Mouse (Mus musculus) embryonic facial prominence, embryonic 15.5 days (tissue): ENCODE data around the gene Trp53rkb. TPM values are rescaled to one million over a fixed set of nuclear protein-coding genes. Genes with fewer than 3 reads are reported as not detected.

Source experiments
- ATAC-seq: fragments of 200-750 bp; cut with Nextera tagmentation; 2 replicates; pipeline ENCODE4 v1.8.0; 2017; ENCODE audit warnings: low read depth, moderate TSS enrichment; ENCODE audit not compliant: insufficient number of reproducible peaks, low FRiP score, low TSS enrichment
- H3K27ac ChIP-seq: fragments of 300-500 bp; sonication (generic); replicated peaks from 2 replicates; pipeline ENCODE4 v1.5.1; 2015; ENCODE audit warnings: mild to moderate bottlenecking, inconsistent platforms
- H3K27me3 ChIP-seq: fragments of 300-500 bp; sonication (generic); 2 replicates; pipeline ENCODE4 v1.6.1; 2015; ENCODE audit warnings: inconsistent platforms
- H3K36me3 ChIP-seq: fragments of 300-500 bp; sonication (generic); 2 replicates; pipeline ENCODE4 v1.6.1; 2015; ENCODE audit warnings: mild to moderate bottlenecking, inconsistent platforms
- H3K4me1 ChIP-seq: fragments of 300-500 bp; sonication (generic); 2 replicates; pipeline ENCODE4 v1.6.1; 2015; ENCODE audit warnings: inconsistent platforms
- H3K4me2 ChIP-seq: fragments of 300-500 bp; sonication (generic); replicated peaks from 2 replicates; pipeline ENCODE4 v1.6.1; 2015; ENCODE audit warnings: mild to moderate bottlenecking, inconsistent platforms
- H3K4me3 ChIP-seq: fragments of 300-500 bp; sonication (generic); replicated peaks from 2 replicates; pipeline ENCODE4 v1.5.1; 2015; ENCODE audit warnings: mild to moderate bottlenecking, inconsistent platforms
- H3K9ac ChIP-seq: fragments of 300-500 bp; sonication (generic); 2 replicates; pipeline ENCODE4 v1.6.1; 2015; ENCODE audit warnings: inconsistent platforms
- H3K9me3 ChIP-seq: fragments of 300-500 bp; sonication (generic); replicated peaks from 2 replicates; pipeline ENCODE4 v1.6.1; 2016; ENCODE audit warnings: inconsistent platforms
- WGBS: fragments of 180-500 bp; shearing (Covaris S2); methylation state at CpG from one replicate; pipeline ENCODE4 v1.1.7; 2015; 5-methylcytosine and 5-hydroxymethylcytosine counted together
- polyA plus RNA-seq: library from polyadenylated mRNA; unstranded; fragments of >200 nt; fragmentation: Nextera tagmentation; extraction: Ambion mirVana; gene quantifications from 2 replicates; pipeline ENCODE4 v1.2.1, GENCODE M21; 2015

Gene Trp53rkb
- polyA plus RNA-seq, 1 experiment from 2014 or later = 7.2 TPM

DNA sequence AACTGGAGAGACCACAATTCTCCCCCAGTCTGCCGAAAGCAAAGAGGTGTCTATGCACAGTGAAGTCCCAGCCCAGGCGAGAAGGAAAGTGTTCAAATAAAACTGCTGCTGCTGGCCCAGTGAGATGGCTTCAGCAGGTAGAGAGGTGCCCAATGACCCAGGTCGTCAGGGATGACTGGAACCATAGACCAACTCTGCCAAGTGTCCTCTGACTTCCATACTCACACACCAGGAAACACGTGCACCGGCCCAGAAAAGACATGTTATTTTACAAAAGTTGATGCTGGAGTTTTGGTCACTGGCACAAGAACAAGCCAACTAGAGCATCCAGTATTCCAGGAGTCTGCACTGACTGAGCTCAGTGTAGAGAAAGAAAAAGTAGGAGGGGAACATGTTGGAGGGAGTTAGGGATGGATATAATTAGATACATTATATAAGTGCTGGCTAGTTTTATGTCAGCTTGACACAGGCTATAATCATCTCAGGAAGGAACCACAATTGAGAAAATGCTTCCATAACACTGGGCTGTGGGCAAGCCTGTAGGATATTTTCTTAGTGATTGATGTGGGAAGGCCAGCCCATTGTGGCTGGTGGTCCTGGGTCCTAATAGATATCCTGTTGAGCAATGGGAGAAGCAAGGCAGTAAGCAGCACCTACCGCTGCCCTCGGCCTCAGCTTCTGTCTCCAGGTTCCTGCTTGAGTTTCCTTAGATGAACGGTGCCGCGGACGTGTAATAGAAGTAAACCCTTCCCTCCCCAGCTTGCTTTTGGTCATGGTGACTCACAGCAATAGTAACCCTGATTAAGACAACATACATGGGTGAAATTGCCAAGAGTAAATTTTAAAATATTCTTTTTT is 7.5 kb downstream of the Trp53rkb start:
- ATAC-seq = peak; percentile 53; the same call in 1 of the 2 replicates
- 73% methylated on average over 11 of the region's 11 CpGs for WGBS
- H3K4me2 ChIP-seq = no peak overlapping the region
- H3K4me1 ChIP-seq = peaks cover under 1% of the 10 kb centered on the region; the same call in 1 of the 2 replicates
- H3K36me3 ChIP-seq = peaks cover 28% of the 10 kb centered on the region
- H3K27me3 ChIP-seq = no peaks in the 10 kb centered on the region
- H3K9ac ChIP-seq = no peak overlapping the region
- no peaks in the 10 kb centered on the region for H3K9me3 ChIP-seq
- H3K4me3 ChIP-seq = no peak overlapping the region
- no peak overlapping the region for H3K27ac ChIP-seq

DNA sequence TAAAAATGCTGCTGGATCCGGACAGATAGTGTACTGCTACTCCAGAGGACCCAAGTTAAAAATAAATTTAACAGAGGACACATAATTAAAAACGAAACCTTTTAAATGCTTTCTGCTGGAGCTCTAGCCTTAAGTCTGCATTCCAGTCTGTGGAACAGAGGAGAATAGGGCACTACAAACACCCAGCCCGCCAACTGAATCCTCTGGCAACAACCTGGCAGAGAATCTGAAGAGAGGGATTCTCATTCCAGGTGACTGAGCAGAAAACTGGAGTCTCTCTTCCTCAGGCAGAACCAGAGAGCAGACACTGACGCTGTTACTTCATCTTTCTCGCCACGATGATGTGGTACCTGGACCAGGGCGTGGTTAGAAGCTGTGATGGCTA is 8.1 kb downstream of the Trp53rkb start:
- 81% methylated on average over 7 of the region's 7 CpGs for WGBS
- Histone ChIP-seq H3K27ac (no peak overlapping the region), H3K4me1 (no peaks in the 10 kb centered on the region), H3K4me2 (no peak overlapping the region), H3K36me3 (peaks cover 28% of the 10 kb centered on the region), H3K9ac (no peak overlapping the region), H3K4me3 (no peak overlapping the region), H3K27me3 (no peaks in the 10 kb centered on the region), H3K9me3 (no peaks in the 10 kb centered on the region)
- ATAC-seq = no peak

DNA sequence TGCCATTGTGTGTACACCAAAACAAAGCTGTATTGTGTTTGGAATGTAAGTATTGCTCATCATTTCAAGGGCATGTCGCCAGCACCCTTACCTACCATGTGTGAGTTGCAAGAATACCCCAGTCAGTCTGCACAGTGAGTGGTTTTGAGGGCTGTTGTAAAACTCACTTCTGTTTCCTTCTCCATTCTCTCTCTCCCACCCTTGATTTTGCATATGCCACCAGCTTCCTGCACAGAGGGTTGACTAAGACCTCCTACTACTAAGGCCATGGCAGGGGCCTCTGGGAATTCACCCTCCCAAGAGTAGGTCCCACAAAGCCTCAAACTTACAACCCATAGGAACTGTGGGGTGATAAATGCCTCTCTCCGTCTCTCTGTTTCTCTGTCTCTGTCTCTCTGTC is 9.1 kb downstream of the Trp53rkb start:
- Histone ChIP-seq H3K4me3 (no peak overlapping the region), H3K9ac (no peak overlapping the region), H3K27ac (no peak overlapping the region), H3K9me3 (no peaks in the 10 kb centered on the region), H3K4me2 (no peak overlapping the region), H3K27me3 (no peaks in the 10 kb centered on the region), H3K4me1 (peaks cover 6% of the 10 kb centered on the region), H3K36me3 (peaks cover 22% of the 10 kb centered on the region)
- no peak for ATAC-seq
- WGBS = 72% methylated on average over 2 of the region's 2 CpGs

DNA sequence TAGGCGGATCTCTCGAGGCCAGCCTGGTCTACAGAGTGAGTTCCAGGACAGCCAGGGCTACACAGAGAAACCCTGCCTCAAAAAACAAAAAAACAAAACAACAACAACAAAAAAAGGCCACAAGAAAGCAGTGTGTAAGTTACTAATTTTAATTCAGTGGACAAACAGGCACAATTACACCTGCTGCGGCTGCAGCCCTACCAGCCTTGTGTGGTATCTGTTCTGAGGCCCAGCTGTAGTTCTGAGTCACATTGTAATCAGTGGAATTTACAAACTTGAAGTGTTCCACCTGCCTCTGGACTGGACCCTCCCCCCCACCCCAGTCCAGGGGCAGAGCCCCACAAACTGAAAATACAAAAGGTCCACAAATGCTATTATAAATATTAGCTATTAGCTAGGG is 11.0 kb downstream of the Trp53rkb start:
- no peak for ATAC-seq
- H3K4me3 ChIP-seq = no peak overlapping the region
- peaks cover 13% of the 10 kb centered on the region for H3K4me1 ChIP-seq
- H3K9me3 ChIP-seq = no peaks in the 10 kb centered on the region
- H3K4me2 ChIP-seq = no peak overlapping the region
- no peaks in the 10 kb centered on the region for H3K27me3 ChIP-seq
- H3K27ac ChIP-seq = no peak overlapping the region
- H3K36me3 ChIP-seq = 0 out of 2 replicates have a peak, but pooled peaks cover 3% of the 10 kb centered on the region
- no peak overlapping the region for H3K9ac ChIP-seq
- WGBS = 87% methylated on average over 3 of the region's 3 CpGs

DNA sequence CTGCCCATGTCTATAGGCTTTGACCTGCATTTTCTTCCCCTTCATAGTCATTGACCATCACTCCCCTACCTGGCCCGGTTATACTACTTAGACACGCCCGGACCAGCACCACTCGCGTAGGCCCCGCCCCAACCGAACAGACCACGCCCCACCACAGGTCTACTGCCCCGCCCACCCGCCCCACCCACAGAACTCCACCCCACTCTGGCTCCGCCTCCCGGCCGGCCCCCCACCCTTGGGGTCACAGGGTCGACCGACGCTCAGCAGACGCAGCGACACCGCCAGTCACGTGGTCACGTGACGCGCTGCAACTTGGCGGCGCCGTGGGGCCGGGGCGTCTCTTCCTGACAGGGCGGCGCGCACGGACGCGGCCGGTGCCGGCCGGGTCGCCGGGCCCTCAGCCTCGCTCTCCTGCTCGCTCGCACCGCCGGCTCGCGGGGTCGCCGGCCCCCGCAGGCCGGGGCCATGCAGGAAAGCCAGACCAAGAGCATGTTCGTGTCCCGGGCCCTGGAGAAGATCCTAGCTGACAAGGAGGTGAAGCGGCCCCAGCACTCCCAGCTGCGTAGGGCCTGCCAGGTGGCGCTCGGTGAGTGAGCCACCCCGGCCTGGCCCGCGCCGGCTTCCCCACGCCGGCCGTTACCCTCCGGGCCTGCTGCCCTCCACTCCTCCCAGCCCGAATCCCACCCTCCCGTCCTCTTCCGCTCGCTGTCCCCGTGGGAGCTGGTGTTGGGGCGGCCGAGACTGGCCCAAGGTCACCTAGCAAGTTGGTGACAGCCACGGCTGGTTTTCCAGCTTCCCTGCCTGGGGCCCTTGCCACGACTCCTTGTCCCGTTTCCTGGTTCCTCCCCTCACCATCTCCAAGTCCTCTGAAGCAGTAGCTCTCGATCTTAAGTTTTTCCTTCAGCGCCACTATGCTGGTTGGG is 13.2 kb downstream of the Trp53rkb start, which contains the start of gene Arfgef2:
Gene Arfgef2, plus strand, starts transcription at position 339 of the 923 bp plus-strand sequence.
- H3K9ac ChIP-seq = peak within 1 kb of the TSS; percentile 62
- H3K27me3 ChIP-seq = no peaks in the 10 kb centered on the region
- under 1% methylated on average over 74 of the region's 76 CpGs for WGBS
- no peaks in the 10 kb centered on the region for H3K9me3 ChIP-seq
- H3K27ac ChIP-seq = peak within 1 kb of the TSS; percentile 81
- peak within 1 kb of the TSS; percentile 88 for H3K4me3 ChIP-seq
- H3K4me2 ChIP-seq = peak within 1 kb of the TSS; percentile 89
- ATAC-seq = peak; percentile 86
- H3K36me3 ChIP-seq = no peaks in the 10 kb centered on the region
- H3K4me1 ChIP-seq = peaks cover 13% of the 10 kb centered on the region

DNA sequence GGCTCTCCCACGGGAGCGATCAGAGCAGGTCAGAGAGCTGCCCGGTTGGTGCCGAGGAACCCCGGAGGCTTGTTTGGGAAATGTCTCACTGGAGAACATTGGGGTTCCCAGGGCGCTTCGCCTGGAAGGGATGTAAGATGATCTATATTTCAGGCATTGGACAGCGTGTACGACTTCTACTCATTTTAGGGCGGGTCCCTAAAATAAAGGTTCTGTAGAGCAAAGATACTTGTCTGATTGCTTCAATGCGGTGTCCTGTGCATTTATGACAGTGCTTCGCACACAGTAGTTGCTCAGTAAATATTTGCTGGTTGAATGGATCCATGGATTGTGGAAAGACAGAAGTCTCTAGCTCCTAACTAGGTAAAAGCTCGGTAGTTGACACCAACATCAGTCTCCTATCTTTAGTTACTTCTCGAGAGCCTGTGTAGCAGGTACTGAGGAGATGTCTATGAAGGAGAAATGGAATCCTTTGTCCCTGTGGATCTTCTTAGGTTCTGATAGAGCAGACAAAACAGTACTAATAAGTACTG is 13.9 kb downstream of the Trp53rkb start:
- H3K4me1 ChIP-seq = peaks cover 13% of the 10 kb centered on the region
- H3K4me2 ChIP-seq = peak overlapping the region; percentile 89
- ATAC-seq = no peak

DNA sequence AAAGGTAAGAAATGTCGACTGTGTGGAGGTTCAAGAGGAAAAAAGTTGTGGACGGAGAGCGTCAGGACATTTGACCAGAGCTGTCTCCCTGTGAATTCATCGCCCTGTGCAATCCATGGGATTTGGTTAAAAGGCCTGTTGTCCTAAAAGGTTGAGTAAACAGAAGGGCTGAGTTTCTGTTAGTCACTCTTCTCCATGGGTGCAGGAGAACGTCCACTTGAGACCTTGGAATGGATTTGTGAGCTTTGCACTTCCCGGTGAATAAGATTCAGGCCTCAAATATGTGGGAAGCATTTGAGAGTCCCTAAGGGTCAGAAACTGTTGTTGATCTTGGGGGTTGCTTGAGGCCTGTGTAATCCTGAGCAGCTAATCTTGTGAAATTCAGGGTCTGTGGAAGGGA is 14.5 kb downstream of the Trp53rkb start:
- H3K4me1 ChIP-seq = peaks cover 13% of the 10 kb centered on the region
- no peaks in the 10 kb centered on the region for H3K36me3 ChIP-seq
- H3K4me3 ChIP-seq = peak overlapping the region; percentile 88; the same call in 1 of the 2 replicates
- H3K27ac ChIP-seq = no peak overlapping the region
- ATAC-seq = no peak
- no peaks in the 10 kb centered on the region for H3K9me3 ChIP-seq
- no peak overlapping the region for H3K9ac ChIP-seq
- H3K4me2 ChIP-seq = peak overlapping the region; percentile 89
- WGBS = 80% methylated on average over 6 of the region's 6 CpGs
- no peaks in the 10 kb centered on the region for H3K27me3 ChIP-seq

More for the DNA sequence above, 13.9 kb downstream of the Trp53rkb start:
- Histone ChIP-seq H3K27ac (peak overlapping the region; percentile 81; the same call in 1 of the 2 replicates), H3K9me3 (no peaks in the 10 kb centered on the region), H3K36me3 (no peaks in the 10 kb centered on the region), H3K4me3 (peak overlapping the region; percentile 88), H3K9ac (peak overlapping the region; percentile 62), H3K27me3 (no peaks in the 10 kb centered on the region)
- WGBS = 19% methylated on average over 14 of the region's 14 CpGs

DNA sequence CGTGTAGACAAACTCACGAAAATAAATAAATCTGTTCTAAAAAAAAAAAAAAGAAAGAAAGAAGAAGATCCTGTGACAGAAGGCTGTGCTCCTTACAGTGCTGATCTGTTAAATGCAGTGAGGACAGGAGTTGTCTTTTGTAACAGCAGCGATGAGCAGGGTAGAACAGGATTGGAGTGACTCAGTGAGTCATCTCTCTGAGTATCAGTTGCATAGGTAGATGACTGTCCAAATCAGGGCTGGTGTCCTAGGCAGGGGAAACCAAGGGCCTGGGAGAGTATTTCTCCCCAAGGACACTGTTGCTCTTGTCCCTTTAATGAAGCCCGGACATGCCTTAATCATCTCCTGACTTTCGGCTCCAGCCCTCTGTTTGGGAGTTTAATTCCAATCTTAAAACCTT is 17.2 kb downstream of the Trp53rkb start:
- Histone ChIP-seq H3K27ac (no peak overlapping the region), H3K4me1 (peaks cover 13% of the 10 kb centered on the region), H3K4me3 (no peak overlapping the region), H3K36me3 (no peaks in the 10 kb centered on the region), H3K27me3 (no peaks in the 10 kb centered on the region), H3K9me3 (no peaks in the 10 kb centered on the region), H3K4me2 (no peak overlapping the region), H3K9ac (no peak overlapping the region)
- 80% methylated on average over 5 of the region's 5 CpGs for WGBS
- no peak for ATAC-seq

DNA sequence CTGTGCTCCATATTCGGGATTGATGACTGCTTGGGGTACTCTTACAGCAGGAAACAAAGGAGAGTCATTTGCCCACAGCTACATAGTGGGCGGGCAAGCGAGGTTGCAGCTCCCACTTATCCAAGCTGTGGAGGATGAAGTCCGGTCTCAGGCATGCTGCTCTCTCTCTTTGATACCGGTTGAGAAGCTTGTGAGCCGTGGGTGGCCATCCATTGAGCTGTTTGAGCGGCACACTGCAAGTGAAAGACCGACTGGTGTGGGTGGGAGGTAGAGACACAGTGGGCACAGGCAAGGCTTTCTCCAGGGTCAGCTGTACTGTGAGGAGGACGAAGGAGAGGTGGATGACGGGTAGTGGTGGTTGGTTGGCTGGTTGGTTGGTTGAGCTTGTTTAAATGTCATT is 18.5 kb downstream of the Trp53rkb start:
- Histone ChIP-seq H3K4me1 (peaks cover 13% of the 10 kb centered on the region), H3K36me3 (no peaks in the 10 kb centered on the region), H3K9ac (no peak overlapping the region), H3K4me2 (no peak overlapping the region), H3K9me3 (no peaks in the 10 kb centered on the region), H3K27me3 (no peaks in the 10 kb centered on the region), H3K27ac (no peak overlapping the region), H3K4me3 (no peak overlapping the region)
- no peak for ATAC-seq
- 85% methylated on average over 10 of the region's 10 CpGs for WGBS

DNA sequence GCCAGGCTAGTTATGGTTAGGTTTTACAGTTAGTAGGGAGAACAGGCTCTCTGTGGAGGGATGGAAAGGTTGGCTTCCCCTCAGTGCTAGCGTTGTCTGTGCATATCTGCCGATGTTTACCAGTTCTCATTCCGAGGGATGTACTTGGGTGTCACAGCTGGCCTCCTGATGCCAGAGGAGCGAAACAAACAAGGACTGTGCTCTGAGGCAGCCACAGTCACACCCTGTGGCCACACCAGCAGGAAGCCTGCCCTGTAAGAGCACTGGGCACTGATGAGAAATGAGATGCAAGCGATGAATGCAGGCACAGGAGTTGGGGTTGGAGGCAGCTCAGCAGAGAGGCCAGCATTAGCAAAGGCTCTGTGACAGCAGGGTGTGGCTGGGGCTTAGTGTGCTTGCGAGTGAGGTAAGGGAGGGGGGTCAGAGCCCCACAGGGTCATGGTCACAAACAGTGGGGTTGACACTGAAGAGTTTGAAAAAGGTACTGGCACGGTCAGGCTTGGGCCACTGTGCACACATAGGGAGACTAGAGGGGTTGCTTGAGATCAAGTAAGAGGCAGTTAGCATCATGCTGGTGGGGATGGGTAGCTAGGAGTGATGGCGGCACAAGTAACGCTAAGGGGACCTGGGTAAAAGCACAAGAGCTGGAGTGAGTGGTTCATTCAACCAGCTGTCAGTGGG is 26.3 kb downstream of the Trp53rkb start:
- Histone ChIP-seq H3K36me3 (0 out of 2 replicates have a peak, but pooled peaks cover 3% of the 10 kb centered on the region), H3K27me3 (no peaks in the 10 kb centered on the region), H3K4me3 (no peak overlapping the region), H3K4me1 (no peaks in the 10 kb centered on the region; the same call in 1 of the 2 replicates), H3K27ac (no peak overlapping the region), H3K9ac (no peak overlapping the region), H3K4me2 (no peak overlapping the region), H3K9me3 (no peaks in the 10 kb centered on the region)
- ATAC-seq = no peak
- WGBS = 81% methylated on average over 9 of the region's 9 CpGs
